Mouse (Mus musculus) spleen, adult 2 months (tissue): Measurements from ENCODE around the gene Aldh1b1.

Experiments used
- CTCF ChIP-seq: fragments of 200-500 bp; IDR thresholded peaks from 2 replicates; pipeline ENCODE4 v1.5.1; 2011; ENCODE audit warnings: mild to moderate bottlenecking, inconsistent platforms; ENCODE audit not compliant: insufficient read depth, insufficient read length, insufficient replicate concordance; ENCODE audit errors: extremely low read depth
- POLR2A ChIP-seq: fragments of 200-500 bp; IDR thresholded peaks from 2 replicates; pipeline ENCODE4 v1.6.1; 2011; ENCODE audit warnings: low read depth, low read length, inconsistent platforms

- no peak for TF ChIP-seq POLR2A
- TF ChIP-seq CTCF = no peak
Measured at GRCm38 (mm10) chr4:45808034-45808433, 9.2 kb downstream of the Aldh1b1 start.
